Mouse (Mus musculus) heart, embryonic 12.5 days (tissue): ENCODE data around the gene Arpp21. TPM values are rescaled to one million over a fixed set of nuclear protein-coding genes. Genes with fewer than 3 reads are reported as not detected.
"Not testable (repeated sequence)": the region's sequence is repeated elsewhere in the genome, so short reads cannot be mapped to it uniquely, and the experiment has no call there.

Source experiments
- ATAC-seq: fragments of 200-750 bp; cut with Nextera tagmentation; 2 replicates; pipeline ENCODE4 v1.8.0; 2017; ENCODE audit warnings: moderate TSS enrichment, moderate library complexity; ENCODE audit not compliant: insufficient number of reproducible peaks, low FRiP score
- H3K27ac ChIP-seq: fragments of 300-500 bp; sonication (generic); 2 replicates; pipeline ENCODE4 v1.5.1; 2016; ENCODE audit warnings: mild to moderate bottlenecking, moderate library complexity; ENCODE audit not compliant: poor library complexity, severe bottlenecking
- H3K27me3 ChIP-seq: fragments of 300-500 bp; sonication (generic); replicated peaks from 2 replicates; pipeline ENCODE4 v1.6.1; 2016; ENCODE audit warnings: mild to moderate bottlenecking, moderate library complexity
- H3K36me3 ChIP-seq: fragments of 300-500 bp; sonication (generic); 2 replicates; pipeline ENCODE4 v1.6.1; 2016; ENCODE audit warnings: mild to moderate bottlenecking, moderate library complexity
- H3K4me1 ChIP-seq: fragments of 300-500 bp; sonication (generic); replicated peaks from 2 replicates; pipeline ENCODE4 v1.6.1; 2016; ENCODE audit warnings: mild to moderate bottlenecking
- H3K4me2 ChIP-seq: fragments of 300-500 bp; sonication (generic); 2 replicates; pipeline ENCODE4 v1.6.1; 2016; ENCODE audit warnings: mild to moderate bottlenecking, moderate library complexity
- H3K4me3 ChIP-seq: fragments of 300-500 bp; sonication (generic); 2 replicates; pipeline ENCODE4 v1.5.1; 2016; ENCODE audit warnings: mild to moderate bottlenecking
- H3K9ac ChIP-seq: fragments of 300-500 bp; sonication (generic); 2 replicates; pipeline ENCODE4 v1.6.1; 2016; ENCODE audit warnings: mild to moderate bottlenecking, moderate library complexity
- H3K9me3 ChIP-seq: fragments of 300-500 bp; sonication (generic); replicated peaks from 2 replicates; pipeline ENCODE4 v1.6.1; 2016; ENCODE audit warnings: mild to moderate bottlenecking, moderate library complexity
- WGBS: fragments of 180-500 bp; shearing (Covaris S2); methylation state at CpG from one replicate; pipeline ENCODE4 v1.1.7; 2016; 5-methylcytosine and 5-hydroxymethylcytosine counted together
- polyA plus RNA-seq: library from polyadenylated mRNA; unstranded; fragments of >200 nt; fragmentation: Nextera tagmentation; extraction: Ambion mirVana; gene quantifications from 2 replicates; pipeline ENCODE4 v1.2.1, GENCODE M21; 2016

Gene Arpp21
- polyA plus RNA-seq, 1 experiment from 2014 or later, result 2.1 TPM

GRCm38 (mm10) chr9:112060696-112061425, 174.9 kb downstream of the Arpp21 start:
- Histone ChIP-seq H3K27ac (no peak overlapping the region), H3K4me3 (no peak overlapping the region), H3K9me3 (no peaks in the 10 kb centered on the region), H3K36me3 (no peaks in the 10 kb centered on the region), H3K4me1 (no peaks in the 10 kb centered on the region), H3K4me2 (no peak overlapping the region), H3K9ac (no peak overlapping the region), H3K27me3 (0 out of 2 replicates have a peak, but pooled peaks cover 3% of the 10 kb centered on the region)
- WGBS, result 61% methylated on average over 6 of the region's 6 CpGs
- ATAC-seq, result no peak

GRCm38 (mm10) chr9:112054807-112055381, 180.8 kb downstream of the Arpp21 start:
- Histone ChIP-seq H3K9ac (no peak overlapping the region), H3K27me3 (no peaks in the 10 kb centered on the region), H3K4me2 (no peak overlapping the region), H3K4me1 (no peaks in the 10 kb centered on the region), H3K36me3 (no peaks in the 10 kb centered on the region), H3K4me3 (no peak overlapping the region), H3K9me3 (no peaks in the 10 kb centered on the region), H3K27ac (no peak overlapping the region)
- ATAC-seq, result no peak
- 74% methylated on average over 6 of the region's 6 CpGs for WGBS

GRCm38 (mm10) chr9:112047903-112048467, 187.8 kb downstream of the Arpp21 start:
- Histone ChIP-seq H3K4me2 (no peak overlapping the region), H3K4me1 (no peaks in the 10 kb centered on the region), H3K36me3 (no peaks in the 10 kb centered on the region), H3K4me3 (no peak overlapping the region), H3K9me3 (0 out of 2 replicates have a peak, but pooled peaks cover 3% of the 10 kb centered on the region), H3K27ac (no peak overlapping the region), H3K27me3 (no peaks in the 10 kb centered on the region), H3K9ac (no peak overlapping the region)
- no peak for ATAC-seq
- WGBS, result 77% methylated on average over 9 of the region's 9 CpGs

GRCm38 (mm10) chr9:112040566-112040965, 195.2 kb downstream of the Arpp21 start:
- Histone ChIP-seq H3K27ac (no peak overlapping the region), H3K4me1 (no peaks in the 10 kb centered on the region), H3K27me3 (no peaks in the 10 kb centered on the region), H3K9ac (no peak overlapping the region), H3K4me3 (no peak overlapping the region), H3K9me3 (0 out of 2 replicates have a peak, but pooled peaks cover 3% of the 10 kb centered on the region), H3K4me2 (no peak overlapping the region), H3K36me3 (no peaks in the 10 kb centered on the region)
- no peak for ATAC-seq
- 70% methylated on average over 1 of the region's 1 CpGs for WGBS

GRCm38 (mm10) chr9:112037732-112038131, 198.0 kb downstream of the Arpp21 start:
- Histone ChIP-seq H3K27ac (no peak overlapping the region), H3K27me3 (no peaks in the 10 kb centered on the region), H3K9ac (no peak overlapping the region), H3K36me3 (no peaks in the 10 kb centered on the region), H3K9me3 (no peaks in the 10 kb centered on the region), H3K4me1 (no peaks in the 10 kb centered on the region), H3K4me2 (no peak overlapping the region), H3K4me3 (no peak overlapping the region)
- 64% methylated on average over 9 of the region's 9 CpGs for WGBS
- no peak for ATAC-seq

GRCm38 (mm10) chr9:112033840-112034239, 201.9 kb downstream of the Arpp21 start:
- not testable (repeated sequence) for ATAC-seq, H3K36me3 ChIP-seq, H3K4me2 ChIP-seq, H3K4me3 ChIP-seq, H3K9me3 ChIP-seq, H3K27ac ChIP-seq, H3K9ac ChIP-seq, H3K27me3 ChIP-seq, H3K4me1 ChIP-seq
- WGBS, result 12% methylated on average over 3 of the region's 10 CpGs

GRCm38 (mm10) chr9:112032169-112032568, 203.6 kb downstream of the Arpp21 start:
- H3K27ac ChIP-seq, result no peak overlapping the region
- H3K4me3 ChIP-seq, result no peak overlapping the region
- no peaks in the 10 kb centered on the region for H3K4me1 ChIP-seq
- ATAC-seq, result no peak
- no peaks in the 10 kb centered on the region for H3K9me3 ChIP-seq
- 82% methylated on average over 7 of the region's 7 CpGs for WGBS
- no peak overlapping the region for H3K4me2 ChIP-seq
- no peaks in the 10 kb centered on the region for H3K27me3 ChIP-seq
- no peaks in the 10 kb centered on the region for H3K36me3 ChIP-seq
- no peak overlapping the region for H3K9ac ChIP-seq

GRCm38 (mm10) chr9:112023562-112024015, 212.1 kb downstream of the Arpp21 start:
- no peak overlapping the region for H3K4me2 ChIP-seq
- H3K4me1 ChIP-seq, result 0 out of 2 replicates have a peak, but pooled peaks cover 5% of the 10 kb centered on the region
- no peak for ATAC-seq
- 51% methylated on average over 8 of the region's 8 CpGs for WGBS
- H3K27ac ChIP-seq, result no peak overlapping the region
- H3K9me3 ChIP-seq, result no peaks in the 10 kb centered on the region
- no peaks in the 10 kb centered on the region for H3K36me3 ChIP-seq
- no peak overlapping the region for H3K4me3 ChIP-seq
- no peaks in the 10 kb centered on the region for H3K27me3 ChIP-seq
- H3K9ac ChIP-seq, result no peak overlapping the region

- no peaks in the 10 kb centered on the region for H3K9me3 ChIP-seq
Observed at GRCm38 (mm10) chr9:112023111-112023510, 212.6 kb downstream of the Arpp21 start.

More at GRCm38 (mm10) chr9:112023111-112023510, 212.6 kb downstream of the Arpp21 start:
- H3K4me1 ChIP-seq, result 0 out of 2 replicates have a peak, but pooled peaks cover 5% of the 10 kb centered on the region
- no peak overlapping the region for H3K4me2 ChIP-seq
- WGBS, result 76% methylated on average over 5 of the region's 5 CpGs
- H3K9ac ChIP-seq, result no peak overlapping the region
- no peaks in the 10 kb centered on the region for H3K27me3 ChIP-seq
- H3K4me3 ChIP-seq, result no peak overlapping the region
- no peaks in the 10 kb centered on the region for H3K36me3 ChIP-seq
- H3K27ac ChIP-seq, result no peak overlapping the region
- no peak for ATAC-seq
